Mouse (Mus musculus): Measurements from ENCODE around the gene Rhbdf2. TPM values are rescaled to one million over a fixed set of nuclear protein-coding genes. Genes with fewer than 3 reads are reported as not detected.

Gene Rhbdf2
- total RNA-seq, 4 experiments from 2014 or later = 1.1 to 2.5 (median 1.8) TPM

DNA sequence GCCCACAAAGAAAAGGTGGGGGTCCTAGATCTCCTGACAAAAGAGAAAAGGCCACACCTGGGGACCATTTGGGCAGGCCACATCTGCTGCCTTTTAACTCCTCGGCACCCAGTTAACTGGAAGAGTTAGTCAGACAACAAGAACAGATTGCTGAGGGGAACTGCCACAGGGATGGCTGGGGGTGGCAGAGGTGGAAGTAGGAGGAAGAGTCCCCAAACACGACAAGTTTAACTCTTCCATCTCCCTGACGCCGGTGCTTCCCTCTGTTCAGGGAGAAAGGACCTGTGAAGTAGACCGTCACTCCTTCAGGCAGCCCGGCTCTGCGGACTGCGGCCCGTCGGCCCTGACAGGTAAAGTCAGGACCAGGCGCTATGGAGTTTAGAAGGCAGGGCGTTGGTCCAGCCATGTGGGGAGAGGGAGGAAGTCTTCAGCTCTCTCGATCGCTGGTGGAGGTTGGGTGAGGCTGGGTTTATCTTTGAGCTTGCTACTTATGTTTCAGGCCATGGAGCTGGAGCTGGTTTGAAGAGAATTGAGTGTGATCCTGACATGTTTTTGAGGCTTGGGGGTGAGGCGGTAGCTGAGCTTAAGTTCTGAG is 32.3 kb upstream of the Rhbdf2 start:
- no peak for DNase-seq (ENCODE audit: low spot score in 2 of 2)

DNA sequence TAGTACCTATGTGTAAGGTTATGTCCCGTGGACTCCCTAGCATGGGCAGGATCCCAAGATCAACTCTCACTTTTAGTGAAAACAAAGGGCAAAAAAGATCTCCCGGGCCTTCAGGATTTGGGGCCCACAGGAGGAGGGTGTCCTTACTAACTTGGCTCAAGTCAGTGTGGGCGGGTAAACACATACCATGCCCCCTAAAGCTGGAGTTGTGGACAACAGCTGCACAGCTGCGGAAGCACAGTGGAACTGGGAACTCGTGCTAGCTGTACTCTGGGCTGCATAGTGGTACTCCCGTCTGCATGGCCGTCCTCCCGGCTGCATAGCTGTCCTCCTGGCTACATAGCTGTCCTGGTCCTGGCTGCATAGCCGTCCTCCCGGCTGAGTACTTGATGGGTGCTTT is 31.4 kb upstream of the Rhbdf2 start:
- DNase-seq (ENCODE audit: low spot score in 2 of 2) = no peak

DNA sequence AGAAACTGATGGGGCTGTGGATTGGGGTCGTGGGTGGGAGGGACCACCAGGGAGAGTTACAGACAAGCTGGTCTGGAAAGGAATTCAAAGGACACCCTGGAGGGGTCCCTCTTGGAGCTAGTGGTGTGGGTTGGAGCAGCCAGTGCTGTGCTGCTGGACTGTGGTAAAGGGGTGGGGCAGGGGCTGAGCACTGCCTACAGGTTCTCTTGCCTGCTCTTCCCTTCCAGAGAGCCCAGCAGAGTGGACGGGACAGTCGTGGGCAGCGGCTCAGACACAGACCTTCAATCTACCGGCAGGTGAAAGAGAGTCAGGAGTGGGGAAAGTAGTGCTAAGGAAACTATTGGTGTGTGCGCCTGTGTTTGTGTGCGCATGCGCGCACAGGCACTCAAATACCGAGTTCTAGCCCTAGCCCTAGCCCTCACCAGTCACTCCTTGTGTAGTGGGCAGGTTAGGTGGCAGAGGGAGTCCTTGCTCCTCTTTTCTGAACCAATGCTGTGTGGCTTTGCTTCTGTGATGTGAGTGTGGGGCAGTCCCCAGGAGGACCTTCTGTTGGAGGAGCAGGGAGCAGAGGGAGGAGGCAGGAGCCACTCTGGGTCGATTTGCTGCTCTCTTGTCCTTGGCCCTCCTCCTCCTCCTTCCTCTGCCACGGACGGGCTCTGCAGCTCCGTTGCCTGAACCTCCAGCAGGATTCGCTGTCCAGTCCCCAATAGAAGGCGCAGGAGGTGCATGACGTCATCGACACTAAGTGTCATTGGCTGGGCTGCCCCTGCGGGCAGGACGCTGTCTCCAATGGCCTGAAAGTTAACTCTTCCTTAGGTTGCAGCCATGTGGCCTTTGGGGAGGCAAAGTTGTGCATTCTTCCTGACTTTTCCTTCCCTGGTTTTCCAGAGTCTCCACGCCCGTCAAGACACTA is 30.7 kb upstream of the Rhbdf2 start:
- DNase-seq (ENCODE audit: low spot score in 2 of 2) = peak; percentile 88 to 92

DNA sequence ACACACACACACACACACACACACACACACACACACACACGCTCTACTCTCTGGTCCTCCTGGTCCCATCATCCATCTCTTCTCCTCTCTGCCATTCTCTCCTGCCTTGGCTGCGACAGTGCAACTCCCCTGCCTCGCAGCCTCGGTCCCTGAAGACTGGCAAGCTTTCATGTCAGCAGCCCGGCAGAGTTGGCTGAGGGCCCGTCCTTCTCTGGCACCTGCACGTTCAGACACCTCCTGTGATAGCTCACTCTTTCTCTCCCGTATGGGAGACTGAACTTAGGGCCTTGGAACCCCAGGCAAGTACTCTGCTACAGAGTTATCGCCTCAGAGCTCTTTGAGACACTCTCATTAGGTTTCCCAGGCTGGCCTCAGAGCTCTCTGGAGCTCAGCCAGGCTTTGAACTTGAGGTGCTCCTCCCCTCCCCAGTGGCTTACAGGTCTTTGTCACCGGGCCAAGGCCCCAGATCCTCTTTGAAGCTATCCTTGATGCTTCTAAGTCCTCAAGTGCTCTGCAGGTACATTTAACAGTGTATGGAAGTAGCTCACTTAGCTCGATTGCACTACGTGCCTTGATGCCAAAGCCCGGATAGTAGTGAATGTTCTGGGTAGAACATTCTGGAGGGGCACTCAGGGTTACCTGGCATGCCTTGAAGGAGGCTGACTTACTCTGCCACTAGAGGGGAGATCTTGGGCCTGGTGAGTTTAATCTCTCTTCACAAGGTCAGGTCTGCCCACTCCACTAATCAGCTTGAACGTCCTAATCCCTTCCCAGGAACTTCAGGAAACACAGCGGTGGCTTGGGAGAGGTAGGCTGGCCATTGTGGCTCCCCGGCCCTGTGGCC is 29.8 kb upstream of the Rhbdf2 start:
- DNase-seq (ENCODE audit: low spot score in 2 of 2) = no peak

DNA sequence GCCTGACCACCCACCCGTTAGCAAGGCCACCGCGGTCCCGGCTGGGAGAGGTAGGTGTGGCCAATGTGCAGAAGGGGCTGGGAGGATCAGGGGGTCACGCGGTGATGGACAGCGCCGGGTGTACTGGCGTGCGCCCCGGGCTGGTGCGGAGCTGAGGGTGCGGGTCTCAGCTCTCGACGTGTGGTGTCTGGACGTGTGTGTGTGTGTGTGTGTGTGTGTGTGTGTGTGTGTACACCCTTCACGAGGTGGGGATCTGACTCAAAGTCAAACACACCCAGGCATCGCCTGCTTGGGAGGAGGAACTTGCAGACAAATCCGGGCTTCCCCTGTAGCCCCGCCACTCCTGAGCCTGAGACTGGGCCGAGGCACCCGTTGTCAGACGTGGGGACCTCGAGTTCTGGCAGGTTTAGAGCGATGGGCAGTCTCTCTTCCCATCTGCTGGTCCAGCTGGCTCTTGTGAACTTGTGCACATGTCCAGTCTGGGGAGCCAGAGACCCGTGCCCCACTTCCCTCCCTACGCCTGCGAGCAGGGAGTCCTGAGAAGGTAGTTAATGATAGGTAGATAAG is 27.5 kb upstream of the Rhbdf2 start, which contains the start of gene Cygb:
Cygb (minus strand) TSS at position 59 of the 567 bp plus-strand sequence.
- DNase-seq (ENCODE audit: low spot score in 2 of 2) = no peak

DNA sequence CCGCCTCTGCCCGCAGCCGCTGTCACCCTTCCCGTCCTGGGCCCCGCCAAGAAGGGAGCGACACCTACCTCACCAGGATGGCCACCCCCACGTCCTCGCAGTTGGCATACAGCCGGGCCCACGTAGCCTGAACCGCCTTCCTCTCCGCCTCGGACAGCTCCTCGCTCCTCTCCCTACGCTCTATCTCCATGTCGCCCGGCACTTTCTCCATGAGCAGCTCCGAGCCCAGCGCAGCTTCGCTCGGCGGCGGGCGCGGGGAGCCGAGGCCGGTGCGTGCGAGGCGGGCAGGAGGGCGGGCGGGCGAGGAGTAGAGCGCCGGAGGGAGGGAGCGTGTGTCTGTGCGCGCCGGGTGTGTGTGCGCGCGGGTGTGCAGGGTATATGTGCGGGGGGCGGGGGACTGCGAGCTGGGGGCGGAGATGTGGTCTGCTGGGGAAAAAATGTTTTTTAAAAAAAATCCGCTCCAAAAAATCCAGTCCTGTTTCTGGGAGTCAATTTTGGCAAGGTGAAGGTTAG is 26.9 kb upstream of the Rhbdf2 start:
- no peak for DNase-seq (ENCODE audit: low spot score in 2 of 2)

DNA sequence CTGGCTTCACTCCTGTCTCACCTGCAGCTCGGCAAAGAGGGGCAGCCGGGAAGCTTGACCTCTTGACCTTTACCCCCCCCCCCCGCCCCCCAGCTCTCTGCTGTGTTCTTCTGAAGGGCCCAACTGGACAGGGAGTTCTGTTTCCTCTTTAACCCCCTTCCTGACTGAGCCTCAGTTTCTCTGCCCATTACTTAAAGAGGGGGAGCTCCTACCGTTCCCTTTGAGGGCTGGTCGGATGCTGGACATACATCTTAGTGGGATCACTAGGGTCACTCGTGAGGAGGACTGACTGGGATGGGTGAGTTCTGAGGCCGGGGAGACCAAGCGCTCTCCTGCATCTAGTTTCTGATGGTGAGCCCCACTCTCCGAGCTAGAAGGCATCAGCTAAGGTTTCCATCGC is 26.4 kb upstream of the Rhbdf2 start, which contains the start of gene Prcd:
Prcd (plus strand) TSS at position 301 of the 400 bp plus-strand sequence.
- no peak for DNase-seq (ENCODE audit: low spot score in 2 of 2)

DNA sequence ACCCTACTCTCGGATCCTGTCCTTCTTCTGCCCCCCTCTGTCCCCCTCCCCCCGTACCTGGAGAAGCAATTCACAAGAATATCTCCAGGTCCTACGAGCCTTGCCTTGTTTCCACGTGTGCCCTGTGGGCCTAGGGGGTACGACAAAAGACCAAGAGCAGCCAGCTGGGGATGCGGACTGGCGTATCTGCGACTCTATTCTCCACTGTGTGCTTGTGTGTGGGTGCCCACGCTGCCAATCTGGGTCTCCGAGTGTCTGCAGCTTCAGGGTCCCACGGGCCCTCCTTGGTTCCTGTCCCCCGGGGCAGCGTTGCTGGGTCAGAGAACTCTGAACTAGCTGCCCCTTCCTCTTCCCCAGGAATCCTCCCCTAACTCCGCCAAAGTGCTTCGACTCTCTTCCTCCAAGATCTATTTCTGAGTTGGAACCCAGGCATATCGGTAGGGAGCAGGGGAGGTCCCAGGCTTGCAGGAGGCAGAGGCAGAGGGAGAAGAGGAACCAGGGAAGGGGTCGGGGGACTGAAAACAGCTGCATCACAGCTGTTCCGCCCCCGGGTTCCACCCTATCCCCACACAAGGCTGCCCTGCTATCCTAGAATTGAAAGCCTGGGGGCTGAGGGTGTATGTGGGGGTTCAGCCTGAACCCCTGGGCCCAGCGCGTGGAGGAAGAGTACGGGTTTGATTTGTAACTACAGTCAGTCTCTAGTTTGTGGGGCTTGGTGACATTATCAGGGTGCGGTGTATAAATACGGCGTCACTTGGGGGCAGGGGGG is 25.7 kb upstream of the Rhbdf2 start:
- DNase-seq (ENCODE audit: low spot score in 2 of 2) = no peak

DNA sequence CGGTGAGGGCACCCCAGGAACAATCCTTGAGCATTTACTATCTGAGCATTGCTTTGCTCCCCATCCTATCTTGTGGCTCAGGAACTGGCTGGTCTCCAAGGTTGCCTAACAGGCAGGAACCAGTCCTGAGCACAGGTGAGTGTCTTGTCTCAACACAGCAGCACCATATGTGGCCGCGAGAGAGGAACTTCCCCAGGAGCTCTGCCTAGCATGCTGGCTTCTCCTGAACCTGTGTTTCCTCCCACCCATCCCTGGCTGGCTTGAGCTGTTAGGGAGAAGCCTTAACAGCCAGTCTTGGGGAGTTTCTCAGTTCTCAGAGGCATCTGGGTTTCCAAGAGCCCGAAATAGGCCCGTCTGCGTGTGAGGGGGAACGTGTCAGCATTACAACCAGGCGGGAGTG is 24.5 kb upstream of the Rhbdf2 start:
- no peak for DNase-seq (ENCODE audit: low spot score in 2 of 2)

DNA sequence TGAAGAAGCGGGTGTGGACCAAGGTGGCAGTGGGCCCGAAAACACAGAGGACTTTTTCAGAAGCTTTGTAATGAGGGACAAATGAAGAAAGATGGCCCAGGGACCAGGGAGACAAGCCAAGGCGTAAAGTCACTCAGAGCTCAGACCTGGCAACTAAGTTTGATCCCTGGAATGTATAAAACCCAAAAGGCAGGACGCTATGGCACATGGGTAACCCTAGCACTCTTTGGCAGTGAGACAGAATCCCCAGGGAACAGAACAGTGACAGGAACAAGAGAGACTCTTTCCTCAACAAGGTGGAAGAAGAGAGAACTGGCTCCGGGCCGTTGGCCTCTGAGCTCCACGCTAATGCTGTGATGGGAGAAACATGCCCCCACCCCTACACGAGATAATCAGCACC is 24.0 kb upstream of the Rhbdf2 start:
- DNase-seq (ENCODE audit: low spot score in 2 of 2) = no peak

DNA sequence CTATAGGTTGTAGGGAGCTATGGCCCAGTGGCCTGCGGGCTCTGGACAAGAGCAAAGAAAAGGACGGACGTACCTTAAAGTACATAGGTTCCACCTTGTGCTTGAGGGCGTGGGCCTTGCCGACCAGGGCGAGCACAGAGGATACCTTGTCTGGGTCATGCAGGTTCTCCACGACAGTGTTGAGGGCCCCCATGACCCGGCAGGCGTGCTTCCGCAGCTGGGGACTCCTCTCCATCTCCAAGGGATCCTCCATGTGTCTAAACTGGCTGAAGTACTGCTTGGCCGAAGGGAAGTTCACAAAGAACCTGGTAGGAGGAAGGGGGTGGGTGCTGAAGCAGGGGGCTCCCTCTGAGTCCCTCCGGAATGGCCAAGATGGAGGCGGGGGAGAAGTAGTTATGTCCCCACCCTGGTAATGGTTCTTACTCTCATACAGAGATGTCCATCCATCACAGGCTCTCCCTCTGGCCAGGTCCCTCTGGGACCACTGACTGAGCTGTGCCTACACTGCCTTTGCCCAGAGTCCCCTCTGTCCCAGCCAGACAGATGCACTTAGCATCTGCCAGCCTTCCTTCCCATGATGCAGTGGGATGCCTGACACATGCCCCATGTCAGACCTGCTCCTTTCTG is 23.0 kb upstream of the Rhbdf2 start:
- DNase-seq (ENCODE audit: low spot score in 2 of 2) = no peak

DNA sequence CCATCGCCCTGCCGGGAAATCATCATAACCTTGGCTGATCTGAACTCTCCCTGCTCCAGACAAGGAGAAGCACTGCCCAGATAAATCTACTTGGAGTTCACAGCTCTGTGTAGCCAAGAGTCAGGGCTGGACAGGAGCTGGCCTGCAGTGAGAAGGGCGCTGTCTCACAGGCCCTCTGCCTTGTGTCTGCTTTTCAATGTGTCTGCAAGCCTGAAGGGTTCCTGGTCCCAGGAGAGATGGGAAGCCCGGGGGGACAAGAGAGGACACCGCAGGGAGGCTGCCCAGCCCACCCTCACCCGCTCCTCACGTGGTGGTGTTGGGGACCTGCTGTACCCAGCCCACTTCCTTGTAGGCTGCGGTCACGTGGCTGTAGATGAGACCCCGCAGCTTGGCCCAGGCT is 22.2 kb upstream of the Rhbdf2 start:
- no peak for DNase-seq (ENCODE audit: low spot score in 2 of 2)

DNA sequence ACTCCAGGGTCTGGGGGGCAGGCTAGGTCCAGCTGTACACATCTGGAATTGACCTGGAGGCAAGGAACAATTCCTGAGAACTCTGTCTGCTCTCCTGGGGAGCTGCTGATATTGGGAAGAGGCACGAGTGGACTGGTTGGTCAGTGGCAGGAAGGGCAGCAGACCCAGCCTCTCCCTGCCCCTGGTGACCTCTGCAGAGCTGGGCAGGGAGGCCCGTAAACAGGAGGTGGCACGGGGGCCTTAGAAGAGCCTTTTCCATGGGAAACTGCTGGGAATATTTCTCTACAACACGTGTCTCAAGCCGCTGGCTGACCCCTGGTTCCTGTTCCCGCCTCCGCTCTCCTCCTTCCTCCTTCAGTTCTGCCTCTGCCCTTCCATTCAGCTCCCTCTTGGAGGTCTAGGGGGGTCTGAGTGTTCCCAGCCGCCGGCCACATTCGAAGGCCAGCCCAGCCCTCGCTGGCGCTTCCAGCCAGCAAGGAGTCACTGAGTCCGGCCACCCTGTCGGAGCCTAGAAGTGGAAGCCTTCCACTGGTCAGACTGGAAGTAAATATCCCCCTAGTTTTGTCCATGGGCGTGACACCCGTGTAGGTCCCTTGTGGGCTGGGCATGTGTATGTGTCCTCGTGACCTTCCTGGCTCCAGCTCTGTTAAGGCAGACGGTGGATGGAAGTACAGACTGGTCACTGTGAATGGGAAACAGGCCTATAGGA is 21.5 kb upstream of the Rhbdf2 start:
- no peak for DNase-seq (ENCODE audit: low spot score in 2 of 2)

DNA sequence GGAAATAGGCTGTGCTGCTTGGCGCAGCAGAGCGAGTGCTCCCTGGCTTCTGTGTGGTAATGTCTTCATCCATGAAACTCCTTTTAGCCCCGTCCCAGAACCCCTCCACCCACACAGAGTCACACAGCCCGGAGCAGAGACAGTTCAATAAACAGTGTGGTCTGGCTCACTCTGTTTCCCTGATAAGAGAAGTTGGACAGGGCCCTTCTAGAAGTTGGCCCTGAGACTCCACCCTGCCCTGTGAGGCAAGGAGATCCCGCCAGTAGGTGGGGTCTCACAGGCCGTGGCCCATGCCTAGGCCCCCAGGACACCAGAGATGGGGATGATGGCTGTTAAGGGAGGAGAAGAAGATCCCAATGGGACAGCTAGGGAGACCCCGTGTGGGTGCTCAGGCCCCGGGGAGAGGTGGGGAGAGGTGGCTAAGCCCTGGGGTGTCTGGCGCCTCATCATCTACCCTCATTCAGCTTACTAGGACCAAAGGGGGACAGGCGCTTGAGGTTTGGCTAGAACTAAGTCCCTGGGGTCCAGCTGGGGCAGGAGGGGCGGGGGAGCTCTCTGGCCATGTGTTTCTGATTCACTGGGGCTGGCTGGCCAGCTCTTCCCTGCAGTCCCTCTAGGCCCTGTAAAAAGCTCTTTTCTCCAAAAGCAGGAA is 20.6 kb upstream of the Rhbdf2 start:
- DNase-seq (ENCODE audit: low spot score in 2 of 2) = no peak

DNA sequence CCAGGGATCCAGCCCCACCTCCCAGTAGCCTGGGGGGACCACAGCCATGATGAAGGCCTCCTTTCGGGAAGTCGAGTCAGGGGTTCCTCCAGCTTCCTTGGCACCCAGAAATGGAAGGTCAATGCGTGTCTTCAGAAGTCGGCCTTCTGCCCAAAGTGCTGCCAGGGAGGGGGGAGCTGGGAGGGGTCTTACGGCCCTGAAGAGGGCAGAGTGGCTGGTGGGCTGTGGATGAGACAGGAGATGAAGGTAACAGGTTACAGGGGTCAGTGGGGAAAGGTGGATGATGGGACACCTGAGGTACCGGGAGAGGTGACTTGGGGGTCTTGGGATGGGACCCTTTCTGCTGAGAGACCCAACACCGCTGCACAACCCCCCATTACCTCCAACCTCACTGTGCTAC is 20.0 kb upstream of the Rhbdf2 start:
- no peak for DNase-seq (ENCODE audit: low spot score in 2 of 2)

DNA sequence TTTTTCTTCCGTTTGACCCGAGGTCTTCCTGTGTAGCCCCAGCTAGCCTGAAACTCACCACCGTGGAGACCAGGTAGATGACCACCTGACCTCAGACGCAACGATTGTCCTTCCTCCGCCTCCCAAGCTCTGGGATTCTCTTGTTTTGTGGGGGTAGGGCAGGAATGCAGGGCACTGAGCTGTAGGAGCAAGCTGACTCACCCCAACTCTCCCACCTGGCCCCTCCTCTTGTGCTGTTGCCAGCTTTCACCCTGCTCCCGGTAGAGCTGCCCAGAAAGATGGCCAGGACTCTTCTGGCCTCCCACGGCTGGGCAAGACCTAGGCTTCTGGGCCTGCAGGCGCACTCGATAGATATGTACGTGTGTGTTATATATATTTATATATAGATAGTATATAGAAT is 19.3 kb upstream of the Rhbdf2 start:
- DNase-seq (ENCODE audit: low spot score in 2 of 2) = no peak

DNA sequence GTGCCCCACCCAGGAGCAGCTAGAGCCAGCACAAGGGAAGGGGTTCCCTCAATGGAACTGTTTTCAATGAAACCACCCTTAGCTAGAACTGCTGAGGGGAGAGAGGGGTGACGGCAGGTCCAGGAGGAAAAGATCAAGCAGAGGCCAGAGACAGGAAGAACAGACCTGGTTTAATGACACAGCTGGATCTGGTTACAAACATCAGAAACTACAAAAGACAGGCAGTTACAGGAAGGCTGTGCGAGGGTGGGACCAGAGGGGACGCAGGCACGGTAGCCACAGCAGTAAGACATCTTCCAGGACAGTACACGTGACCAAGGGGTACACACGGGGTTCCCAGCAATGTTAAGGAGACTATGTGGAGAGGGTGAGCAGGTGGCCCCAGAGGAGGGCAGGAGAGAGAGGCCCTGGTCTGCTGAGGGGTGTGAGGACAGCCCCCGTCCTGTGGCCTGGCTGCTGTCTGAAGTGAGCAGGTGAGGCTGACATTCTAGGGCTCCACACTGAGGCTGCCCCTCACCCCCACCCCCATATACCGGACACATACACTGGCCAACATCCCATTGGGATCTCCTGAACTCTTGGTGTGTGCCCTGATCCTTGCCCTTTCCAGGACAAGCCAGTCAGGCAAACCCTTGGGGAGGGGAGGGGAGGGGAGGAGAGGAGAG is 18.8 kb upstream of the Rhbdf2 start:
- DNase-seq (ENCODE audit: low spot score in 2 of 2) = no peak

All from layer of hippocampus, adult 8-10 months (tissue).